Comparison of ENCODE assay signal across 18 mouse cellular contexts in the genomic region with DNA sequence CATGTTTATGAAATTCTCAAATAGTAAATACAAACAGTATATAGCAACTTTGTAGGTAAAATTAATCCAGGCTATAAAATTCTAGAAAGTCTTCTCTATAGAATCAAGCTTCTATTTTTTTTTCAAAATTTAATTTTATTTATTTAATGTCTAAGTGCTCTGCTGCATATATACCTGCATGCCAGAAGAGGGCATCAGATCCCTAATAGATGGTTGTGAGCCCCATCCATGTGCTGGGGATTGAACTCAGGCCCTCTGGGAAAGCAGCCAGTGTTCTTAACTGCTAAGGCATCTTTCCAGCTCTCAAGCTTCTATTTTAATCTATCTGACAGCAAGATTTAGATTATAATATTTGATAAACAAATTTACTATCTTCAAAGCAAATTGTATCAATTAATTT.
"Had no signal": no experiment of that assay in that cellular context is flagged by ENCODE, and none has a peak within 500 bp of the region (broad histone marks: within the 10 kb centered on the region; RNA-seq: fewer than 3 reads in every experiment).

No protein-coding gene starts in this region.

- H3K27me3 ChIP-seq: liver, embryonic 13.5 days; midbrain, embryonic 12.5 days; midbrain, embryonic 15.5 days; neural tube, embryonic 12.5 days; neural tube, embryonic 15.5 days had no signal

- H3K27ac ChIP-seq: left cerebral cortex, adult 2 months; liver, embryonic 13.5 days; macrophage; midbrain, embryonic 12.5 days; midbrain, embryonic 15.5 days; neural tube, embryonic 12.5 days; neural tube, embryonic 15.5 days had no signal

- H3K9ac ChIP-seq: liver, embryonic 13.5 days; midbrain, embryonic 12.5 days; midbrain, embryonic 15.5 days; neural tube, embryonic 12.5 days; neural tube, embryonic 15.5 days had no signal

- DNase-seq: kidney, adult 9 months; kidney, postnatal 14 days; layer of hippocampus, adult 9-11 months; liver, embryonic 13.5 days; lung, adult 2 months; lung, postnatal 14 days; retina, postnatal 1 day; right cerebral cortex, postnatal 25 days; spleen, adult 18-20 months; thymus, adult 2 months; thymus, postnatal 14 days; thymus, postnatal 4 days had no signal

- H3K4me2 ChIP-seq: liver, embryonic 13.5 days; midbrain, embryonic 12.5 days; midbrain, embryonic 15.5 days; neural tube, embryonic 12.5 days; neural tube, embryonic 15.5 days had no signal

- H3K9me3 ChIP-seq: liver, embryonic 13.5 days; midbrain, embryonic 12.5 days; midbrain, embryonic 15.5 days; neural tube, embryonic 12.5 days; neural tube, embryonic 15.5 days had no signal

- H3K4me3 ChIP-seq: left cerebral cortex, adult 2 months; liver, embryonic 13.5 days; midbrain, embryonic 12.5 days; midbrain, embryonic 15.5 days; neural tube, embryonic 12.5 days; neural tube, embryonic 15.5 days had no signal

- H3K4me1 ChIP-seq: liver, embryonic 13.5 days; midbrain, embryonic 12.5 days; midbrain, embryonic 15.5 days; neural tube, embryonic 12.5 days; neural tube, embryonic 15.5 days had no signal

- H3K36me3 ChIP-seq: liver, embryonic 13.5 days; midbrain, embryonic 12.5 days; midbrain, embryonic 15.5 days; neural tube, embryonic 12.5 days; neural tube, embryonic 15.5 days had no signal

- ATAC-seq: midbrain, embryonic 15.5 days had no signal
